Mouse (Mus musculus) kidney, postnatal 0 days (tissue): ENCODE measurements around the gene Fcho2. TPM values are rescaled to one million over a fixed set of nuclear protein-coding genes. Genes with fewer than 3 reads are reported as not detected.

ENCODE experiments used
- ATAC-seq: fragments of 200-750 bp; cut with Nextera tagmentation; replicated peaks from 2 replicates; pipeline ENCODE4 v1.8.0; 2017; ENCODE audit warnings: low read depth, moderate number of reproducible peaks, moderate TSS enrichment, moderate library complexity; ENCODE audit not compliant: low FRiP score
- DNase-seq: peaks from one replicate; pipeline ENCODE4 v3.0.0-alpha.2; 2016; ENCODE audit warnings: low spot score
- H3K27ac ChIP-seq: fragments of 300-500 bp; sonication (generic); 2 replicates; pipeline ENCODE4 v1.5.1; 2014; ENCODE audit warnings: mild to moderate bottlenecking
- H3K27me3 ChIP-seq: fragments of 300-500 bp; sonication (generic); 2 replicates; pipeline ENCODE4 v1.6.1; 2014; ENCODE audit warnings: low read length, mixed read lengths; ENCODE audit not compliant: insufficient read depth
- H3K36me3 ChIP-seq: fragments of 300-500 bp; sonication (generic); 2 replicates; pipeline ENCODE4 v1.6.1; 2014; ENCODE audit warnings: low read length, mixed read lengths; ENCODE audit not compliant: insufficient read depth
- H3K4me1 ChIP-seq: fragments of 300-500 bp; sonication (generic); replicated peaks from 2 replicates; pipeline ENCODE4 v1.6.1; 2014; ENCODE audit warnings: antibody characterized with exemption, low read length, mixed read lengths; ENCODE audit not compliant: insufficient read depth
- H3K4me2 ChIP-seq: fragments of 300-500 bp; sonication (generic); 2 replicates; pipeline ENCODE4 v1.6.1; 2014; ENCODE audit warnings: mild to moderate bottlenecking, low read length, moderate library complexity, mixed read lengths
- H3K4me3 ChIP-seq: fragments of 300-500 bp; sonication (generic); replicated peaks from 2 replicates; pipeline ENCODE4 v1.5.1; 2014; ENCODE audit warnings: low read depth, low read length
- H3K9ac ChIP-seq: fragments of 300-500 bp; sonication (generic); 2 replicates; pipeline ENCODE4 v1.6.1; 2014; ENCODE audit warnings: low read depth, low read length
- H3K9me3 ChIP-seq: fragments of 300-500 bp; sonication (generic); replicated peaks from 2 replicates; pipeline ENCODE4 v1.6.1; 2016; ENCODE audit warnings: low read length, inconsistent platforms, mixed read lengths
- CTCF ChIP-seq: IDR thresholded peaks from 2 replicates; pipeline ENCODE4 v1.5.1; 2016; ENCODE audit warnings: antibody characterized with exemption, low read depth, mild to moderate bottlenecking, moderate library complexity
- WGBS: fragments of 180-500 bp; shearing (Covaris S2); extraction: QIAGEN DNeasy Blood & Tissue Kit; methylation state at CpG from one replicate; pipeline ENCODE4 v1.1.7; 2014; 5-methylcytosine and 5-hydroxymethylcytosine counted together
- polyA plus RNA-seq: library from polyadenylated mRNA; unstranded; fragments of >200 nt; fragmentation: Nextera tagmentation; extraction: Ambion mirVana; gene quantifications from 2 replicates; pipeline ENCODE4 v1.2.1, GENCODE M21; 2015

The Fcho2 gene
- polyA plus RNA-seq, 1 experiment from 2014 or later: 33.0 TPM

DNA sequence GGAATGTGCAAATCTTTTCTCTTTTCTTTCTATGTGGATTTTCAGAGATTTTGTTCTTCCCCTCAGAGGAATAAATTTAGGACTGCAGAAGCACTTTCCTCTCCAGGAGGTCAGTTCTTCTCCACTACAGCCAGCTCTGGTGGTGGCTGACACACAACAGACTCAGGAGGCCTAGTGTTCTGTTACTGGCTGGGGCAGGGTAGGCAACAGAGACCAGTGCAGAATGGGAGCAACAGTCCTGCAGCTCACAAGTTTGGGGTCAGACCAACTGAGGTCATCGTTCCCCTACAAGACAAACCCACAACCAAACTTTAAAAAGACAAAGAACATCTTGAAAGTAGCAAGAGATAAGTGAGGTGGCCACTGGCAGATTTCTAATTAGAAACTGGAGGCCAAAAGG is 104.6 kb downstream of the Fcho2 start:
- no peak overlapping the region for H3K27ac ChIP-seq
- no peak for TF ChIP-seq CTCF
- 93% methylated on average over 1 of the region's 1 CpGs for WGBS
- H3K9ac ChIP-seq: no peak overlapping the region
- no peak for ATAC-seq
- DNase-seq: no peak
- no peaks in the 10 kb centered on the region for H3K9me3 ChIP-seq
- H3K4me2 ChIP-seq: no peak overlapping the region
- no peak overlapping the region for H3K4me3 ChIP-seq
- no peaks in the 10 kb centered on the region for H3K36me3 ChIP-seq
- no peaks in the 10 kb centered on the region for H3K4me1 ChIP-seq
- H3K27me3 ChIP-seq: no peaks in the 10 kb centered on the region

DNA sequence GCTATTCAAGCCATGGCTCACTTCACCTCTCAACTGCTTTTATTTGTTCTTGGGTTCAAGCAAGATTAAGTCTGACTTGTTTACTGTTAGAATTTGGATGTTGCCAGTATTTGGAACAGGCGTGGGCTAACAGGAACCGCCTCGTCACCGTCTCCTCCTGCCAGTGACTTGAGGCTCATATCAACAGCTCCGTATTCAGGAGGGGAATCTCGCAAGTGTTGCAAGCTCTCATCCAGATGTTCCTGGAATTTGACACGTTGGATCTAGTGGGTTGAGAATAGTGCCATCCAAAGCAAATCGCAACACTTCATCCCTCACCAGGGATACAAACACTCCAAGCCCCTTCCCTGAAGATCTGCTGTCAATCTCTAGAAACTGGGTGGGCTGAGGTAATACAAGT is 105.0 kb downstream of the Fcho2 start:
- H3K27ac ChIP-seq: no peak overlapping the region

DNA sequence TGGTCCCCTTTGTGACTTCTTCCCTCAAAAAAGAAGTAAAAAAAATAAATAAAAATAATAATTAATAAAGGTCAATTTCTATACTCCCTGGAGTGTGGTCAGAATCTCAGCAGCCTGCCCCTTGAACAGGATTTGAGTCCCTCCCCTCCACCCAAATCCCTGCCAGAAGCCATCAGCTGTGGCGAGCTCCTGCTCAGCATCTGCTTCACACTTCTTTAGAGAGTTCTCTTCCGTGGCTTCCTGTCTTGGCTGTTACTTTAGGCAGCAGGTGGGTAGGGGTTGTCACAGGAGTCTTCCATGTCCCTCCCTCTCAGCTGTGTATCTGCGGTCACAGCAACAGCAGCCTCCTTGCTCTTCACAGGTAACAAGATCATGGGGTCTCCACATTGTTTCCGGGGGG is 109.7 kb downstream of the Fcho2 start:
- H3K9me3 ChIP-seq: no peaks in the 10 kb centered on the region
- DNase-seq (no peak), ATAC-seq (no peak)
- H3K9ac ChIP-seq: no peak overlapping the region
- no peaks in the 10 kb centered on the region for H3K36me3 ChIP-seq
- H3K27ac ChIP-seq: no peak overlapping the region
- no peaks in the 10 kb centered on the region for H3K27me3 ChIP-seq
- 82% methylated on average over 4 of the region's 4 CpGs for WGBS
- H3K4me2 ChIP-seq: no peak overlapping the region
- no peak overlapping the region for H3K4me3 ChIP-seq
- no peak for TF ChIP-seq CTCF
- no peaks in the 10 kb centered on the region for H3K4me1 ChIP-seq

More for the DNA sequence above, 105.0 kb downstream of the Fcho2 start:
- ATAC-seq (no peak), DNase-seq (no peak)
- Histone ChIP-seq H3K27me3 (no peaks in the 10 kb centered on the region), H3K4me3 (no peak overlapping the region), H3K4me2 (no peak overlapping the region), H3K4me1 (no peaks in the 10 kb centered on the region), H3K9ac (no peak overlapping the region), H3K9me3 (no peaks in the 10 kb centered on the region), H3K36me3 (no peaks in the 10 kb centered on the region)
- 70% methylated on average over 8 of the region's 8 CpGs for WGBS
- no peak for TF ChIP-seq CTCF

GRCm38 (mm10) chr13:98703786-98704185 is 111.5 kb downstream of the Fcho2 start:
- H3K9ac ChIP-seq: no peak overlapping the region
- H3K4me2 ChIP-seq: no peak overlapping the region
- no peaks in the 10 kb centered on the region for H3K4me1 ChIP-seq
- no peak for ATAC-seq
- H3K36me3 ChIP-seq: no peaks in the 10 kb centered on the region
- H3K27ac ChIP-seq: no peak overlapping the region
- no peaks in the 10 kb centered on the region for H3K9me3 ChIP-seq
- no peak for DNase-seq
- WGBS: 82% methylated on average over 8 of the region's 8 CpGs
- no peak for TF ChIP-seq CTCF
- no peaks in the 10 kb centered on the region for H3K27me3 ChIP-seq
- no peak overlapping the region for H3K4me3 ChIP-seq

DNA sequence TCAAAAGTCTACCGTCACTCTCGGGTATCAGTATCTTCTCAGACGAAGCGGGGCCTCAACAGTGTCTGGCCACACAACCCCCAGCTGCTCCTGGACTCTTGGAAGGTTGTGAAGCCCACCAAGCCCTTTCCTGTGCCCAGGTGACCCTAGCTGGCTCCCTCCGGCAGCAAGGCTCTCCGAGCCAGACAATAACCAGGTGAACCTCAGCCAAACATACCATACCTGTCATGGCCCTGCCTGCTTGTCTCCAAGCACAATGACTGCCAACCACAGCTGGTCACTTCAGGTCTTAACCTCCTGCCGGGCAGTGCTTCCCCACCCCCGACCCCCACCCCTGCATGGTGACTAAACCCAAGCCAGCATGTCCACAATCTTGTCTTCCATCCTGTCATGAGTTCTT is 112.9 kb downstream of the Fcho2 start:
- Histone ChIP-seq H3K4me3 (no peak overlapping the region), H3K4me1 (no peaks in the 10 kb centered on the region), H3K36me3 (no peaks in the 10 kb centered on the region), H3K27me3 (no peaks in the 10 kb centered on the region), H3K4me2 (no peak overlapping the region), H3K27ac (no peak overlapping the region), H3K9ac (no peak overlapping the region), H3K9me3 (no peaks in the 10 kb centered on the region)
- WGBS: 88% methylated on average over 8 of the region's 8 CpGs
- ATAC-seq: no peak
- TF ChIP-seq CTCF: no peak
- no peak for DNase-seq

DNA sequence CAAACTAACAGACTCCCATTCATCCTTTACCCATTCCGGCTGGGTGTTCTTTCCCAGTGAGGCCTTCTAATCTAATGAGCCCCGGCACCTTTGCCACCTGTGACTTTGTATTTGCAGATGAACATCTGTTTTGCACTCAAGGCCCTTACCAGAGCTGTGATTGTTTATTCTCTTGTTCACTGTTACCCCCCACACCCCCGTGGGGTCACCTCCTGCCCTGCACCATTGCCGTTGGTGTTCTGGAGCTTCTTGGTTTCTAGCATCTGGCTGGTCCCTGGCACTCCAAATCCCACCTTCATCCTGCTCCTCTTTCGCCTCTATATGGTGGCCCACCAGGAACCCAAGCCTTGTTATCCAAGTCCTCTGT is 114.0 kb downstream of the Fcho2 start:
- TF ChIP-seq CTCF: no peak
- H3K27me3 ChIP-seq: no peaks in the 10 kb centered on the region
- DNase-seq (no peak), ATAC-seq (no peak)
- H3K4me1 ChIP-seq: no peaks in the 10 kb centered on the region
- H3K9me3 ChIP-seq: no peaks in the 10 kb centered on the region
- H3K36me3 ChIP-seq: no peaks in the 10 kb centered on the region
- WGBS: 89% methylated on average over 5 of the region's 5 CpGs
- no peak overlapping the region for H3K4me3 ChIP-seq
- no peak overlapping the region for H3K27ac ChIP-seq
- no peak overlapping the region for H3K9ac ChIP-seq
- H3K4me2 ChIP-seq: no peak overlapping the region

GRCm38 (mm10) chr13:98700661-98701308 is 114.5 kb downstream of the Fcho2 start:
- no peak for ATAC-seq
- WGBS: 61% methylated on average over 10 of the region's 10 CpGs
- Histone ChIP-seq H3K9ac (no peak overlapping the region), H3K4me2 (no peak overlapping the region), H3K36me3 (no peaks in the 10 kb centered on the region), H3K4me3 (no peak overlapping the region), H3K27ac (no peak overlapping the region), H3K4me1 (0 out of 2 replicates have a peak, but pooled peaks cover 1% of the 10 kb centered on the region), H3K9me3 (no peaks in the 10 kb centered on the region), H3K27me3 (no peaks in the 10 kb centered on the region)
- TF ChIP-seq CTCF: no peak
- no peak for DNase-seq
